Mouse (Mus musculus) hindbrain, embryonic 16.5 days (tissue): ENCODE measurements at regions not wholly inside any gene's neighbourhood (a gene's known extent, or its start where the extent isn't known, plus 50 kb on each side); places are given as distances from the start of the nearest gene placed in this dataset.

Experiments
- ATAC-seq: fragments of 200-750 bp; cut with Nextera tagmentation; 2 replicates; pipeline ENCODE4 v1.8.0; 2017; ENCODE audit warnings: moderate TSS enrichment, moderate library complexity
- H3K27ac ChIP-seq: fragments of 300-500 bp; sonication (generic); 2 replicates; pipeline ENCODE4 v1.5.1; 2014; ENCODE audit warnings: low read depth, mild to moderate bottlenecking, control low read depth, low read length, moderate library complexity
- H3K27me3 ChIP-seq: fragments of 300-500 bp; sonication (generic); replicated peaks from 2 replicates; pipeline ENCODE4 v1.6.1; 2014; ENCODE audit warnings: low read length; ENCODE audit not compliant: control insufficient read depth, insufficient read depth
- H3K36me3 ChIP-seq: fragments of 300-500 bp; sonication (generic); 2 replicates; pipeline ENCODE4 v1.6.1; 2014; ENCODE audit warnings: mild to moderate bottlenecking, low read length, moderate library complexity, mixed read lengths; ENCODE audit not compliant: control insufficient read depth, insufficient read depth
- H3K4me1 ChIP-seq: fragments of 300-500 bp; sonication (generic); 2 replicates; pipeline ENCODE4 v1.6.1; 2014; ENCODE audit warnings: low read depth, low read length; ENCODE audit not compliant: control insufficient read depth, insufficient read depth
- H3K4me2 ChIP-seq: fragments of 300-500 bp; sonication (generic); 2 replicates; pipeline ENCODE4 v1.6.1; 2014; ENCODE audit warnings: mild to moderate bottlenecking, low read length, control low read depth, moderate library complexity
- H3K4me3 ChIP-seq: fragments of 300-500 bp; sonication (generic); 2 replicates; pipeline ENCODE4 v1.5.1; 2014; ENCODE audit warnings: mild to moderate bottlenecking, low read length, control low read depth, moderate library complexity
- H3K9ac ChIP-seq: fragments of 300-500 bp; sonication (generic); 2 replicates; pipeline ENCODE4 v1.6.1; 2014; ENCODE audit warnings: low read depth, mild to moderate bottlenecking, control low read depth, low read length, moderate library complexity
- H3K9me3 ChIP-seq: fragments of 300-500 bp; sonication (generic); 2 replicates; pipeline ENCODE4 v1.6.1; 2014; ENCODE audit warnings: mild to moderate bottlenecking, low read length, moderate library complexity; ENCODE audit not compliant: control insufficient read depth
- WGBS: fragments of 180-500 bp; shearing (Covaris S2); extraction: QIAGEN DNeasy Blood & Tissue Kit; methylation state at CpG from one replicate; pipeline ENCODE4 v1.1.7; 2014; 5-methylcytosine and 5-hydroxymethylcytosine counted together

GRCm38 (mm10) chr13:115911524-115912459 lies 397.7 kb downstream of the Isl1 start:
- no peak overlapping the region for H3K4me3 ChIP-seq
- no peak overlapping the region for H3K9ac ChIP-seq
- H3K36me3 ChIP-seq: no peaks in the 10 kb centered on the region
- H3K27me3 ChIP-seq: no peaks in the 10 kb centered on the region
- H3K27ac ChIP-seq: no peak overlapping the region
- no peaks in the 10 kb centered on the region for H3K9me3 ChIP-seq
- no peaks in the 10 kb centered on the region for H3K4me1 ChIP-seq
- WGBS: 45% methylated on average over 6 of the region's 6 CpGs
- H3K4me2 ChIP-seq: no peak overlapping the region
- peak; percentile 34; the same call in 1 of the 2 replicates for ATAC-seq

DNA sequence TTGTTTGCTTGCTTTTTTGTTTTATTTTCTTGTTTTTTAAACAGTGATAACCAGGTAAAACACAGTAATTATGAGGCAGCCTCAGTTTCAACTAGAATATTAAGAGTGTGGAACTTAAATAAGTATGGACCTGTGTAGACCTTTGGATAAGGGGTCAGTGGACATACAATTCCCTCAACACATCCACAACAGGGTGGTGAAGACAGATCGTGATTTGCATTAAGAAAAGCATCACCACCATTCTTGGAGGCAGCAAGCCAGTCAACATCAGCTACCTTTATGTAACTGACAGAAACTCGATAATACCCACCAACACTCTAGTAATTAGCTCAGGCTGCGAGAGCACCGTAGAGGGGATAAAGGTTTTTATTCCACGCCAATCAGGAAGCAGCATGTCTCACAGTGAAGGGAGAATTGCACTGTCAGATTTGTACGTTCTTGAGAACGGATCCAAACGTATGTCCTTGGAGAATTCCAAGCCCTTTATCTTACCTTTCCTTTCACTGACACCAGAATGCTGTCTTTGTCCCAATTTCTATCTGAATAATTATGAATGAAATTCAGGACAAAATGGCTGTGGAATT lies 398.5 kb downstream of the Isl1 start:
- 24% methylated on average over 8 of the region's 8 CpGs for WGBS
- Histone ChIP-seq H3K9me3 (no peaks in the 10 kb centered on the region), H3K27me3 (no peaks in the 10 kb centered on the region), H3K4me1 (no peaks in the 10 kb centered on the region), H3K36me3 (no peaks in the 10 kb centered on the region), H3K9ac (no peak overlapping the region), H3K27ac (no peak overlapping the region), H3K4me3 (no peak overlapping the region), H3K4me2 (peak overlapping the region; percentile 33)
- peak; percentile 52 for ATAC-seq

GRCm38 (mm10) chr13:115880616-115881015 lies 428.9 kb downstream of the Isl1 start:
- H3K4me3 ChIP-seq: no peak overlapping the region
- no peaks in the 10 kb centered on the region for H3K4me1 ChIP-seq
- no peak overlapping the region for H3K9ac ChIP-seq
- no peak overlapping the region for H3K4me2 ChIP-seq
- ATAC-seq: no peak
- no peaks in the 10 kb centered on the region for H3K36me3 ChIP-seq
- no peaks in the 10 kb centered on the region for H3K27me3 ChIP-seq
- H3K27ac ChIP-seq: no peak overlapping the region
- H3K9me3 ChIP-seq: no peaks in the 10 kb centered on the region; the same call in 1 of the 2 replicates
- 86% methylated on average over 1 of the region's 1 CpGs for WGBS

DNA sequence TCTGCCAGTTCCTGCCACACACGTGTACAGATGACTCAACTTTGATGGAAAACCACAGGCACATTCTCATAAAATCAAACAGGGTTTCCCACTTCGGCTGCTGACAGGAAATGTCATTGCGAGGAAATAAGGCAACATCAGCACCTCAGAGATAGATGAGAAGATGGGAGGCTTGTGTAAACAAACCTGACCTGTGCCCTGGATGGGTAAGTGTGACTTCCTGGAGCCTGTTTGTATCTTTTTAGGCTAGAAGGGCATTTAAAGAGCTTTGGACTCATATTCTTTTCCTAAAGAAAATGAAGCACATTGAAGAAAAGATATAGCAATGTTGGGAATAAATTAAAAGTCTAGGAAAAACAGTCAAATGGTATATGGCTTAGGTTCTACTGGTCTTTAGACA lies 449.0 kb downstream of the Isl1 start:
- H3K36me3 ChIP-seq: no peaks in the 10 kb centered on the region
- WGBS: 63% methylated on average over 3 of the region's 3 CpGs
- H3K4me3 ChIP-seq: no peak overlapping the region
- H3K9me3 ChIP-seq: no peaks in the 10 kb centered on the region
- no peak overlapping the region for H3K9ac ChIP-seq
- ATAC-seq: no peak
- H3K27ac ChIP-seq: no peak overlapping the region
- H3K27me3 ChIP-seq: no peaks in the 10 kb centered on the region
- H3K4me1 ChIP-seq: no peaks in the 10 kb centered on the region
- H3K4me2 ChIP-seq: no peak overlapping the region

GRCm38 (mm10) chr13:115856632-115857031 lies 452.9 kb downstream of the Isl1 start:
- no peaks in the 10 kb centered on the region for H3K36me3 ChIP-seq
- no peaks in the 10 kb centered on the region for H3K9me3 ChIP-seq
- no peak overlapping the region for H3K27ac ChIP-seq
- H3K4me1 ChIP-seq: no peaks in the 10 kb centered on the region
- H3K4me3 ChIP-seq: no peak overlapping the region
- WGBS: 80% methylated on average over 4 of the region's 4 CpGs
- no peak for ATAC-seq
- H3K27me3 ChIP-seq: no peaks in the 10 kb centered on the region
- no peak overlapping the region for H3K9ac ChIP-seq
- H3K4me2 ChIP-seq: no peak overlapping the region

GRCm38 (mm10) chr13:115852689-115853356 lies 456.7 kb downstream of the Isl1 start:
- no peak overlapping the region for H3K9ac ChIP-seq
- no peak for ATAC-seq
- H3K4me1 ChIP-seq: no peaks in the 10 kb centered on the region
- H3K27me3 ChIP-seq: no peaks in the 10 kb centered on the region
- no peaks in the 10 kb centered on the region for H3K36me3 ChIP-seq
- no peaks in the 10 kb centered on the region for H3K9me3 ChIP-seq
- WGBS: 54% methylated on average over 3 of the region's 3 CpGs
- H3K27ac ChIP-seq: no peak overlapping the region
- no peak overlapping the region for H3K4me3 ChIP-seq
- no peak overlapping the region for H3K4me2 ChIP-seq

GRCm38 (mm10) chr13:115843121-115843520 lies 466.4 kb downstream of the Isl1 start:
- Histone ChIP-seq H3K9ac (no peak overlapping the region), H3K27ac (no peak overlapping the region), H3K4me1 (no peaks in the 10 kb centered on the region), H3K27me3 (no peaks in the 10 kb centered on the region), H3K4me3 (no peak overlapping the region), H3K36me3 (no peaks in the 10 kb centered on the region), H3K9me3 (no peaks in the 10 kb centered on the region), H3K4me2 (no peak overlapping the region)
- ATAC-seq: no peak
- 67% methylated on average over 10 of the region's 10 CpGs for WGBS

- Histone ChIP-seq H3K9me3 (no peaks in the 10 kb centered on the region), H3K4me1 (no peaks in the 10 kb centered on the region), H3K27me3 (no peaks in the 10 kb centered on the region), H3K4me2 (no peak overlapping the region), H3K4me3 (no peak overlapping the region), H3K36me3 (no peaks in the 10 kb centered on the region), H3K9ac (no peak overlapping the region), H3K27ac (no peak overlapping the region)
- no peak for ATAC-seq
- WGBS: 66% methylated on average over 6 of the region's 6 CpGs
These were observed 473.2 kb downstream of the Isl1 start for GRCm38 (mm10) chr13:115836203-115836768.

DNA sequence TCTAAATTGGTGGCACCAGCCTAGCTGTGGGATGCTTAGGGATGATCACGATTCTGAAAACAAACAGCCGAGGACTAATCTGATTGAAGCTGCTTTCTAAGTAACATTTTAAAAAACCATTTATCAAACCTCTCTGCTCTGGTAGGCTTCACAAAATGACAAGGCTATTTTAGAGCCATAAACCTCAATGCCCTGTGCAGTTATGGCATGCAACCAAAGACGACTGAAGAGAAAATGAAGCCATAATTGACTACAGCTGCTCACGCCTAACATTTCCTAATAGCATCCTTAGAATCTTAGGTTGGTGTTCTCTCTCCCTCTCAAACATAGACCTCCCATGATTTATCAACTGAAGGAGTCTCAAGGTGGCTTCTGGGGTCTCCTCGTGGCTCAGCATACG lies 484.3 kb downstream of the Isl1 start:
- Histone ChIP-seq H3K36me3 (no peaks in the 10 kb centered on the region), H3K27me3 (no peaks in the 10 kb centered on the region), H3K4me1 (no peaks in the 10 kb centered on the region), H3K4me2 (no peak overlapping the region), H3K9ac (no peak overlapping the region), H3K9me3 (no peaks in the 10 kb centered on the region), H3K27ac (no peak overlapping the region), H3K4me3 (no peak overlapping the region)
- WGBS: 76% methylated on average over 6 of the region's 6 CpGs
- ATAC-seq: no peak
